Mouse (Mus musculus) forebrain, postnatal 0 days (tissue): Measurements from ENCODE around the gene Tufm. TPM values are rescaled to one million over a fixed set of nuclear protein-coding genes. Genes with fewer than 3 reads are reported as not detected.

ENCODE experiments used
- ATAC-seq: fragments of 200-750 bp; cut with Nextera tagmentation; 2 replicates; pipeline ENCODE4 v1.8.0; 2017; ENCODE audit warnings: mild to moderate bottlenecking, moderate library complexity
- DNase-seq: peaks from one replicate; pipeline ENCODE4 v3.0.0-alpha.2; 2015
- H3K27ac ChIP-seq: fragments of 300-500 bp; sonication (generic); 2 replicates; pipeline ENCODE4 v1.5.1; 2014; ENCODE audit warnings: low read depth, mild to moderate bottlenecking, antibody characterized with exemption, low read length, moderate library complexity, mixed read lengths
- H3K27me3 ChIP-seq: fragments of 300-500 bp; sonication (generic); 2 replicates; pipeline ENCODE4 v1.6.1; 2014; ENCODE audit warnings: mild to moderate bottlenecking, low read length, mixed read lengths; ENCODE audit not compliant: insufficient read depth
- H3K36me3 ChIP-seq: fragments of 300-500 bp; sonication (generic); 2 replicates; pipeline ENCODE4 v1.6.1; 2014; ENCODE audit warnings: mild to moderate bottlenecking, moderate library complexity; ENCODE audit not compliant: insufficient read depth
- H3K4me1 ChIP-seq: fragments of 300-500 bp; sonication (generic); 2 replicates; pipeline ENCODE4 v1.6.1; 2014; ENCODE audit warnings: antibody characterized with exemption; ENCODE audit not compliant: insufficient read depth
- H3K4me2 ChIP-seq: fragments of 300-500 bp; sonication (generic); 2 replicates; pipeline ENCODE4 v1.6.1; 2014; ENCODE audit warnings: low read depth, mild to moderate bottlenecking, moderate library complexity
- H3K4me3 ChIP-seq: fragments of 300-500 bp; sonication (generic); 2 replicates; pipeline ENCODE4 v1.5.1; 2014; ENCODE audit warnings: low read depth, low read length, mixed read lengths
- H3K9ac ChIP-seq: fragments of 300-500 bp; sonication (generic); 2 replicates; pipeline ENCODE4 v1.6.1; 2014; ENCODE audit warnings: mild to moderate bottlenecking
- H3K9me3 ChIP-seq: fragments of 300-500 bp; sonication (generic); 2 replicates; pipeline ENCODE4 v1.6.1; 2016; ENCODE audit warnings: low read length
- CTCF ChIP-seq: sonication (generic); IDR thresholded peaks from 2 replicates; pipeline ENCODE4 v1.5.1; 2016; ENCODE audit warnings: antibody characterized with exemption, control low read depth, low read depth
- WGBS: fragments of 180-500 bp; shearing (Covaris S2); extraction: QIAGEN DNeasy Blood & Tissue Kit; methylation state at CpG from one replicate; pipeline ENCODE4 v1.1.7; 2014; 5-methylcytosine and 5-hydroxymethylcytosine counted together
- polyA plus RNA-seq: library from polyadenylated mRNA; unstranded; fragments of >200 nt; fragmentation: Nextera tagmentation; extraction: Ambion mirVana; gene quantifications from 2 replicates; pipeline ENCODE4 v1.2.1, GENCODE M21; 2015
- total RNA-seq: library from RNA; depleted of rRNA; stranded (reverse); fragments of >200 nt; gene quantifications from 2 replicates; pipeline ENCODE4 v1.2.3, GENCODE M21; 2014; rRNA removed

The Tufm gene
- total and polyA plus RNA-seq, 2 experiments from 2014 or later, result 75.9 to 102 TPM

DNA sequence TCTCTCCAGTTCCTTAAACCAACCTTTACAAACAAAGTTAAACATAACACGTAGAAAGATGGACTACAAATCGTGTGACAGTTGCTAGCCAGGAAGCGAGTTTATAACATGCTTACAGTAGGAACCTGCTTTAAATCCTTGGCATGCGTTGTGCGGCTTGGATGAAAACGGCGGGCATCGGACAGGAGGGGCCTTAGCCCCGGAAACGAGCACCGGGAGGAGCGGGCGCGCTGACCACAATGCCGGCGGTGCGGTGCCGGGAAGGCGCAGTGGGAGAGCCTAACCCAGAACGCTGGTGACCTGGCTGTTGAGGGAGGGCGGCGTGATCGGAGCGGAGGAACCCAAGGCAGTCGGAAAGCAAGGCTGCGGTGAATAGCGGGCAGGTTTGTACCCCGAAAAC lies 48.6 kb downstream of the Tufm start:
- TF ChIP-seq CTCF, result no peak
- no peaks in the 10 kb centered on the region for H3K4me1 ChIP-seq
- H3K4me3 ChIP-seq, result peak overlapping the region; percentile 42
- H3K27me3 ChIP-seq, result no peaks in the 10 kb centered on the region; the same call in 1 of the 2 replicates
- H3K9ac ChIP-seq, result peak overlapping the region; percentile 46
- 1% methylated on average over 28 of the region's 28 CpGs for WGBS
- H3K4me2 ChIP-seq, result peak overlapping the region; percentile 91
- DNase-seq (no peak), ATAC-seq (peak; percentile 32; the same call in 1 of the 2 replicates)
- no peaks in the 10 kb centered on the region for H3K36me3 ChIP-seq
- no peaks in the 10 kb centered on the region for H3K9me3 ChIP-seq
- H3K27ac ChIP-seq, result no peak overlapping the region

- no peaks in the 10 kb centered on the region for H3K9me3 ChIP-seq
These were observed 49.3 kb downstream of the Tufm start for GRCm38 (mm10) chr7:126536466-126536865.

DNA sequence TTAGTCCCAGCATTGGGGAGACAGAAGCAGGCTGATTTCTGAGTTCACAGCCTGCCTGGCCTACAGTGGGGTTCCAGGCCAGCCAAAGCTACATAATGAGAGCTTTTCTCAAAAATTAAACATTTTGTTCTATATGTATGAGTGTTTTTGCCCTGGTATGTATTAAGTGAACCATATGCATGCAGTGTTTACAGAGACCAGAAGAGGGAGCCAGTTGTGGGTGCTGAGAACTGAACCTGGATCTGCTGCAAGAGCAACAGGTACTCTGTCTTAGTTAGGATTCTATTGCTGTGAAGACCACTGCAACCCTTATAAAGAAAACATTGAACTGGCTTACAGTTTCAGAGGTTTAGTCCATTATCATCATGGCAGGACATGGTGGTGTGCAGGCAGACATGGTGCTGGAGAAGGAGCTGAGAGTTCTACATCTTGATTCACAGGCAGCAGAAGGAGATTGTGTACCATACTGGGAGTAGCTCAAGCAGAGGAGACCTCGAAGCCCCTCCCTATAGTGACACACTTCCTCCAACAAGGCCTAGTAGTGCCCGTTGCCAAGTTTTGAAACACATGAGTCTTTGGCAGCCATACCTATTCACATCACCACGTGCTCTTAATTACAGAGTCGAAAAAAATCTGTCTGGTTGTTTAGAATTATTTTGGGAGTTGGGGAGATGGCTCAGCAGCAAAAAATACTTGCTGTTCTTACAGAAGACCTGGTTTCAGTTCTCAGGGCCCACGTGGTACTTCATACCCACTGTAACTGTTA lies 50.8 kb downstream of the Tufm start:
- WGBS, result 60% methylated on average over 5 of the region's 5 CpGs
- Histone ChIP-seq H3K9ac (no peak overlapping the region), H3K27me3 (no peaks in the 10 kb centered on the region; the same call in 1 of the 2 replicates), H3K9me3 (no peaks in the 10 kb centered on the region), H3K4me3 (no peak overlapping the region), H3K27ac (no peak overlapping the region), H3K4me2 (no peak overlapping the region), H3K36me3 (no peaks in the 10 kb centered on the region), H3K4me1 (no peaks in the 10 kb centered on the region)
- DNase-seq (no peak), ATAC-seq (no peak)
- peak; percentile 49 for TF ChIP-seq CTCF

More at GRCm38 (mm10) chr7:126536466-126536865, 49.3 kb downstream of the Tufm start:
- ATAC-seq, result no peak
- WGBS, result 60% methylated on average over 9 of the region's 9 CpGs
- no peak for TF ChIP-seq CTCF
- Histone ChIP-seq H3K27me3 (no peaks in the 10 kb centered on the region; the same call in 1 of the 2 replicates), H3K4me3 (peak overlapping the region; percentile 42), H3K9ac (peak overlapping the region; percentile 46), H3K4me2 (peak overlapping the region; percentile 91), H3K4me1 (no peaks in the 10 kb centered on the region), H3K36me3 (no peaks in the 10 kb centered on the region), H3K27ac (no peak overlapping the region)
- DNase-seq, result no peak

Other genes with a start within 250 kb of the Tufm start
- gene Sbk1, start 214.7 kb upstream of the Tufm start, total RNA-seq, result 445 and 497 TPM in 2 replicates
- gene Sbk1, start 214.7 kb upstream of the Tufm start, polyA plus RNA-seq, result 204 and 224 TPM in 2 replicates
- 1.4 and 1.7 TPM in 2 replicates for gene Lat, start 117.8 kb upstream of the Tufm start, total RNA-seq
- 0.15 and 0.38 TPM in 2 replicates for gene Lat, start 117.8 kb upstream of the Tufm start, polyA plus RNA-seq
- gene Spns1, start 109.9 kb upstream of the Tufm start, total RNA-seq, result 102 and 198 TPM in 2 replicates
- 71.3 and 78.4 TPM in 2 replicates for gene Spns1, start 109.9 kb upstream of the Tufm start, polyA plus RNA-seq
- gene Nfatc2ip, start 90.6 kb upstream of the Tufm start, total RNA-seq, result 5.2 and 6.3 TPM in 2 replicates
- gene Nfatc2ip, start 90.6 kb upstream of the Tufm start, polyA plus RNA-seq, result 2.2 and 2.4 TPM in 2 replicates
- gene Cd19, start 72.5 kb upstream of the Tufm start, total RNA-seq, result 0.67 TPM in 1 of 2 replicates, not detected in the other
- gene Cd19, start 72.5 kb upstream of the Tufm start, polyA plus RNA-seq, result not detected in 2 replicates
- gene Rabep2, start 58.6 kb upstream of the Tufm start, total RNA-seq, result 26.1 and 26.4 TPM in 2 replicates
- 17.3 and 19.3 TPM in 2 replicates for gene Rabep2, start 58.6 kb upstream of the Tufm start, polyA plus RNA-seq
- 0.24 and 0.54 TPM in 2 replicates for gene Atp2a1, start 24.3 kb upstream of the Tufm start, total RNA-seq
- gene Atp2a1, start 24.3 kb upstream of the Tufm start, polyA plus RNA-seq, result 0.10 and 0.45 TPM in 2 replicates
- gene Sh2b1, start 11.9 kb upstream of the Tufm start, total RNA-seq, result 31.0 and 35.4 TPM in 2 replicates
- gene Sh2b1, start 11.9 kb upstream of the Tufm start, polyA plus RNA-seq, result 66.0 and 70.4 TPM in 2 replicates
- 60.5 and 89.0 TPM in 2 replicates for gene Atxn2l, start 16.1 kb downstream of the Tufm start, total RNA-seq
- gene Atxn2l, start 16.1 kb downstream of the Tufm start, polyA plus RNA-seq, result 39.5 and 56.8 TPM in 2 replicates
- gene Eif3c, start 79.0 kb downstream of the Tufm start, total RNA-seq, result 113 and 137 TPM in 2 replicates
- 200 and 205 TPM in 2 replicates for gene Eif3c, start 79.0 kb downstream of the Tufm start, polyA plus RNA-seq
- gene Apobr, start 97.6 kb downstream of the Tufm start, total RNA-seq, result 0.08 and 0.33 TPM in 2 replicates
- 0.16 and 0.39 TPM in 2 replicates for gene Apobr, start 97.6 kb downstream of the Tufm start, polyA plus RNA-seq
- gene Cln3, start 98.5 kb downstream of the Tufm start, total RNA-seq, result 26.9 and 29.0 TPM in 2 replicates
- 22.1 and 23.8 TPM in 2 replicates for gene Cln3, start 98.5 kb downstream of the Tufm start, polyA plus RNA-seq
- gene Il27, start 107.6 kb downstream of the Tufm start, total RNA-seq, result not detected in 2 replicates
- gene Il27, start 107.6 kb downstream of the Tufm start, polyA plus RNA-seq, result not detected in 2 replicates
- gene Nupr1, start 143.5 kb downstream of the Tufm start, total RNA-seq, result 4.8 and 7.3 TPM in 2 replicates
- 15.5 and 18.0 TPM in 2 replicates for gene Nupr1, start 143.5 kb downstream of the Tufm start, polyA plus RNA-seq
- gene Sgf29, start 161.9 kb downstream of the Tufm start, total RNA-seq, result 22.8 and 37.1 TPM in 2 replicates
- gene Sgf29, start 161.9 kb downstream of the Tufm start, polyA plus RNA-seq, result 59.6 and 62.3 TPM in 2 replicates
- 15.8 and 22.8 TPM in 2 replicates for gene Sult1a1, start 189.1 kb downstream of the Tufm start, total RNA-seq
- 15.4 and 16.0 TPM in 2 replicates for gene Sult1a1, start 189.1 kb downstream of the Tufm start, polyA plus RNA-seq
- 66.9 and 115 TPM in 2 replicates for gene Bola2, start 208.0 kb downstream of the Tufm start, total RNA-seq
- 139 and 205 TPM in 2 replicates for gene Bola2, start 208.0 kb downstream of the Tufm start, polyA plus RNA-seq
- 15.8 and 17.9 TPM in 2 replicates for gene Slx1b, start 208.4 kb downstream of the Tufm start, total RNA-seq
- gene Slx1b, start 208.4 kb downstream of the Tufm start, polyA plus RNA-seq, result 7.5 and 10.1 TPM in 2 replicates
- 121 and 169 TPM in 2 replicates for gene Coro1a, start 220.4 kb downstream of the Tufm start, total RNA-seq
- 118 and 146 TPM in 2 replicates for gene Coro1a, start 220.4 kb downstream of the Tufm start, polyA plus RNA-seq